Mouse (Mus musculus): ENCODE measurements around the gene Fndc11.

DNA sequence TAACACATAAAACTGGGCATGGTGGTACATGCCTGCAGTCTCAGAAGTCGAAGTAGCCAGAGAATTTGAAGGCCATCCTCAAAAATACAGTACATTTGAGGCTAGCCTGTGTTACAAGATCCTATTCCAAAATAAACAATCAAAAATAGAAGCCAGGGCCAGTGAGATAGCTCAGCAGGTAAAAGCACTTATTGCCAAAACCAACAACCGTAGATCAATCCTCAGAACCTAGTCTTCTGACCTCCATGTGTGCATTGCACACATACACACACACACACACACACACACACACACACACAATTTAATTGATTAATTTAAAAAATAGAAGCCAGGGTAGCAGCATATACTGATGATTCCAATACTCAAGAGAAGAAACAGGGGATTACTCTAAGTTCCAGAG, 47.0 kb downstream of the Fndc11 start:
- no peak for TF ChIP-seq CTCF (conservative IDR thresholded peaks at IDR 0.05; ENCODE audit: low read length)
- TF ChIP-seq NANOG (IDR thresholded peaks at IDR 0.05; ENCODE audit: borderline replicate concordance, low read length) = no peak
